Mouse (Mus musculus) forebrain, embryonic 10.5 days (tissue): Measurements from ENCODE around the gene Tfeb. TPM values are rescaled to one million over a fixed set of nuclear protein-coding genes. Genes with fewer than 3 reads are reported as not detected.

Source experiments
- DNase-seq: peaks from one replicate; pipeline ENCODE4 v3.0.0-alpha.2; 2017; ENCODE audit warnings: low spot score; ENCODE audit errors: extremely low spot score
- H3K27ac ChIP-seq: fragments of 300-500 bp; sonication (generic); 2 replicates; pipeline ENCODE4 v1.5.1; 2016; ENCODE audit warnings: mild to moderate bottlenecking
- H3K27me3 ChIP-seq: fragments of 300-500 bp; sonication (generic); 2 replicates; pipeline ENCODE4 v1.6.1; 2016; ENCODE audit warnings: mild to moderate bottlenecking; ENCODE audit not compliant: poor library complexity, severe bottlenecking
- H3K36me3 ChIP-seq: fragments of 300-500 bp; sonication (generic); replicated peaks from 2 replicates; pipeline ENCODE4 v1.6.1; 2016; ENCODE audit warnings: mild to moderate bottlenecking, moderate library complexity
- H3K4me1 ChIP-seq: fragments of 300-500 bp; sonication (generic); 2 replicates; pipeline ENCODE4 v1.6.1; 2016
- H3K4me3 ChIP-seq: fragments of 300-500 bp; sonication (generic); 2 replicates; pipeline ENCODE4 v1.5.1; 2016; ENCODE audit warnings: mild to moderate bottlenecking, moderate library complexity
- H3K9me3 ChIP-seq: fragments of 300-500 bp; sonication (generic); 2 replicates; pipeline ENCODE4 v1.6.1; 2016; ENCODE audit warnings: mild to moderate bottlenecking, moderate library complexity
- WGBS: fragments of 180-500 bp; shearing (Covaris S2); methylation state at CpG from one replicate; pipeline ENCODE4 v1.1.7; 2016; 5-methylcytosine and 5-hydroxymethylcytosine counted together
- polyA plus RNA-seq: library from polyadenylated mRNA; unstranded; fragments of >200 nt; fragmentation: Nextera tagmentation; extraction: Ambion mirVana; gene quantifications from 2 replicates; pipeline ENCODE4 v1.2.1, GENCODE M21; 2016

Tfeb gene
- polyA plus RNA-seq, result 1.9 and 2.2 TPM in 2 replicates

DNA sequence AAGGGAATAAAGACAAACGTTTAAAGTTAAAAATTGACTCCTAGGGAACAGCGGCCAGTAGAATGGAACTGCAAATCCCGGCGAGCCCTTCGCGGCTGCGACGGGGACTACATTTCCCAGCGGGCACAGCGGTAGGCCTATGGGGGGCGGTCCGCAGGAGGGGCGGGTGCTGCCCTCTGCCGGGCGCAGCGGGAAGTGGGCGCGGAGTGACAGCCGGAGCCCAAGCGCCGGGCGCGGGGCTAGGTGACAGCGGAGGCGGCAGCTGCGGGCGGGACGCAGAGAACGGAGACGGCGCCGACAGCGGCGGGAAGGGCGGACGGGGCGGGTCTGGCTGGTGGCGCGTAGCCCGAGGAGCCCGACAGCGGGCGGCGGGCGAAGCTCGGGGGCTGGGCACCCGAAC is at the start of gene Tfeb:
Gene Tfeb (plus strand): TSS at position 175 of the 400 bp plus-strand sequence.
- Histone ChIP-seq H3K36me3 (no peaks in the 10 kb centered on the region), H3K4me1 (peaks cover 34% of the 10 kb centered on the region), H3K4me3 (peak within 1 kb of the TSS; percentile 68), H3K9me3 (no peaks in the 10 kb centered on the region), H3K27me3 (peaks cover 64% of the 10 kb centered on the region), H3K27ac (peak within 1 kb of the TSS; percentile 71)
- WGBS, result under 1% methylated on average over 47 of the region's 47 CpGs
- peak; percentile 90 for DNase-seq

DNA sequence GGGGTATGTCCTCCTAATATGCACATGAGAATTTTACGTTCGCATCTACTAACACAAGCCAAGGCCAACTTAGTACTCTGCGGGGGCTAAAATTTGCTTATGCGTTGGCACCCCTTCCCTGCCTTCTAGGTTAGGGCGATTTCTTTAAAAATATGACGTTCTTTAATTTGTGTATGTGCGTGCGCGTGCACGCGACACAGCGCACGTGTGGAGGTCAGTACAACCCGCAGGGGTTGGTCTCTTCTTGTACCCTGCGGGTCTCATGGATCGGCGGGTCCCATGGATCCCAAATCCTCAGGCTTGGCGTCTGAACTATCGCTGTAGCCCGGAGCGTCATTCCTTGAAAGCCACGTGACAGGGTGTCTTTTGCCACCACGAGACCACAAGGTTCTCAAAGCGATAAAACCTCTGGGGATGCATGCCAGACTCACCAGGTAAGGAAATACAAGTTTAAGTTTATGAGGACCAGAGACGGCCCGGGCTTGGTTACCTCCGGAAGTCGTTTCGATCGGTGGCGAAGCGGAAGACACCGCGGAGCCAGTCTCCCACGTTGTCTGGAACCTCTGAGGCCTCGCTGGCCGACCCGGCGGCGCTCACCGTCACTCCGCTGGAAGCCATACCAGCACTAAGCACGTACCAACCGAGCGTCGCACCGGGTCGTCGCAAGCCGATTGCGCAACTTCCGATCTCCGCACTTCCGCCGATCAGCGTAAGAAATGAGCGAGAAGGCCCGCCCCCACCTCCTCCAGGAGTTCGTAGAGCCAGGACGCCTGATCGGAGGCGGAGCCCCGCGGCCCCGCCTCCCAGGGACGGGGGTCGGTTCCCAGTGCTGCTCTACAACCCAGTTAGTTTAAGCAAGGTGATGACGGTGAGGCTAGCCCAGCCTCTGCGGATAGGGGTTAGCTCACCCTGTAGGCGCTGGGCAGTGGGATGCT is 49.2 kb upstream of the Tfeb start:
- H3K27ac ChIP-seq, result peak overlapping the region; percentile 92
- no peaks in the 10 kb centered on the region for H3K9me3 ChIP-seq
- peaks cover 34% of the 10 kb centered on the region for H3K4me1 ChIP-seq
- DNase-seq, result peak; percentile 93
- WGBS, result under 1% methylated on average over 70 of the region's 70 CpGs
- peaks cover 39% of the 10 kb centered on the region for H3K36me3 ChIP-seq
- H3K4me3 ChIP-seq, result peak overlapping the region; percentile 87
- peaks cover 36% of the 10 kb centered on the region for H3K27me3 ChIP-seq

DNA sequence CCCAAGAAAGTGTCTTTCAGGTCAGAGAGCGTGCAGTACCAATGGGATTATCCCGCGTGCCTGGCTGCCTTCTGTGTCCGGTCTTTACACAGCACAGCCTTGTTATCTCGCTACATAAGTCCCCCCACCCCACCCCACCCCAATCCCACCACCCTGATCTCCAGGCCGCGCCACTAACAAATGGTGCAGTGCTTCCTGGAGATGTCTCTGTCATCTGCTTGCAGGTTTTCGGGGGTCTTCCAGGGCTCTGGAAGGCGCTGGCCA is 48.6 kb upstream of the Tfeb start, which contains the start of gene Tomm6:
Gene Tomm6 (minus strand): TSS at position 43 of the 264 bp plus-strand sequence.
- under 1% methylated on average over 9 of the region's 9 CpGs for WGBS
- peaks cover 35% of the 10 kb centered on the region for H3K4me1 ChIP-seq

DNA sequence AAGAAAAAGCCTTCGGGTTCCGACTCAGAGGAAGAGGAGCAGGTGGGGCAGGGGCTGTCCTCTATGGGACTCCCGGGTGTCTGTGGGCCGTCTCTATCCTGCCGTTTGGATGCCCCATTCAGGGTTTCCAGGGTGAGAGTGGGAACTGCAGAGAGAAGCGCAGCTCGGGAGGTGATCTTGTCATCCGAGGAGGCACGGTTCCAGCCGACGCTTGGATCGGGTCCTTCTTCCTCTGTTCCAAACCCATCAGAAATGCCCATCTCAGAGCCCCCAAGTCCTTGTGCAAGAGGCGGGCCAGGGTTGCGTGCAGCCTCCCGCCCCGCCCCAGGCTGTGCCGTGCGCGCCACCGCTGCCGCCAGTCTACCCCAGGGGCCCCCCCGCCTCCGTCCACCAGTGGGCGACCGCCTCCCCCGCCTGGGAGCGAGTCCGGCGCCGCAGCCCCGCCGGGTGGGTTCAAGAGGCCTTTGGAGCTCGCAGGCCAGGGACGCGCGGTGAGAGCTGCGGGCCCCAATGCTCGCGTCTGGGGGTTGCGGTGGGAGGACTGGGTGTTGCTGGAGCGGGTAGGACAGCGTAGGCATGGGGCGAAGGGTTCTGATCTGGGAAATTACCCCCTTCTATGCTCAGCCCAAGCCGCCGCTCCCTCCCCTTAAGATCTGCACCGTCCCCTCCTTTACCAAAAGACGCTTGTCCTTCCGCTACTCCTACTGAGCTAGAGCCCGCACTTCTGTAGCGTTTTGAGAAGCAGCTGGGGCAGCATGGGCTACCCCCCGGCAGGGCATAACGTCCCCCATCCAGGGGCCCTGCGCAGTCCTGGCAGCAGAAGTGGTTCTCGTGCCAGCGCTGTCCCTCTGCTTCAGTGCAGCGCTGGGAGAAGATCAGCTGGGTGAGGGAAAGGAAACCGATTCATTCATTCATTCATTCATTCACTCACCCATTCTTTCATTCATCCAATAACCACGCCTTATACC is 47.9 kb upstream of the Tfeb start, which contains the start of gene Frs3:
Gene Frs3 (plus strand): TSS at position 423 of the 968 bp plus-strand sequence.
- H3K4me3 ChIP-seq, result peak within 1 kb of the TSS; percentile 87
- H3K4me1 ChIP-seq, result peaks cover 41% of the 10 kb centered on the region
- H3K27me3 ChIP-seq, result peaks cover 48% of the 10 kb centered on the region
- H3K36me3 ChIP-seq, result peaks cover 26% of the 10 kb centered on the region
- DNase-seq, result peak; percentile 69
- H3K9me3 ChIP-seq, result no peaks in the 10 kb centered on the region
- peak within 1 kb of the TSS; percentile 92 for H3K27ac ChIP-seq
- under 1% methylated on average over 58 of the region's 58 CpGs for WGBS

More for the DNA sequence above, 48.6 kb upstream of the Tfeb start, which contains the start of gene Tomm6:
- Histone ChIP-seq H3K27me3 (peaks cover 42% of the 10 kb centered on the region), H3K27ac (peak within 1 kb of the TSS; percentile 92), H3K4me3 (peak within 1 kb of the TSS; percentile 87), H3K36me3 (peaks cover 33% of the 10 kb centered on the region), H3K9me3 (no peaks in the 10 kb centered on the region)
- DNase-seq, result no peak

GRCm38 (mm10) chr17:47689894-47690293 is 46.9 kb upstream of the Tfeb start:
- no peaks in the 10 kb centered on the region for H3K9me3 ChIP-seq
- H3K27ac ChIP-seq, result no peak overlapping the region
- peaks cover 16% of the 10 kb centered on the region for H3K36me3 ChIP-seq
- no peak for DNase-seq
- H3K27me3 ChIP-seq, result peaks cover 49% of the 10 kb centered on the region
- peak overlapping the region; percentile 87; the same call in 1 of the 2 replicates for H3K4me3 ChIP-seq
- H3K4me1 ChIP-seq, result peaks cover 49% of the 10 kb centered on the region
- WGBS, result 87% methylated on average over 8 of the region's 8 CpGs

DNA sequence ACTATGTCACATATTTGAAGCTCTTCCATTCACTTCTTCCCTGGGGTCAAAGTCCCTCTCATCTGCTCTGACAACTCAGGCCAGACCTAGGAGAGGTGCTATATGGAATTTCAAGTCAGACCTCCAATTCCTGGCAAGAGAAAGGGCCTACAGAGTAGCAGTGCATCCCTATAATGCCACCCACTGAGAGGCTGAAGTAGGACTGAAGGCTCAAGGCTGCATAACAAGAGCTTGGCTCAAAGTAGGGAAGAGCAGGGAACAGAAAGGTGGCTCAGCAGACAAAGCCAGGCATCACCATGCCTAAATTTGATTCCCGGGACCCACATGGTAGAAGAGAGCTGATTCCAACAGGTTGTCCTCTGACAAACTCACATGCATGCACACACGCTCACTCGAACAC is 45.2 kb upstream of the Tfeb start:
- Histone ChIP-seq H3K9me3 (no peaks in the 10 kb centered on the region), H3K4me3 (no peak overlapping the region), H3K4me1 (peaks cover 49% of the 10 kb centered on the region), H3K36me3 (no peaks in the 10 kb centered on the region), H3K27me3 (peaks cover 60% of the 10 kb centered on the region), H3K27ac (no peak overlapping the region)
- no peak for DNase-seq
- 96% methylated on average over 3 of the region's 3 CpGs for WGBS

DNA sequence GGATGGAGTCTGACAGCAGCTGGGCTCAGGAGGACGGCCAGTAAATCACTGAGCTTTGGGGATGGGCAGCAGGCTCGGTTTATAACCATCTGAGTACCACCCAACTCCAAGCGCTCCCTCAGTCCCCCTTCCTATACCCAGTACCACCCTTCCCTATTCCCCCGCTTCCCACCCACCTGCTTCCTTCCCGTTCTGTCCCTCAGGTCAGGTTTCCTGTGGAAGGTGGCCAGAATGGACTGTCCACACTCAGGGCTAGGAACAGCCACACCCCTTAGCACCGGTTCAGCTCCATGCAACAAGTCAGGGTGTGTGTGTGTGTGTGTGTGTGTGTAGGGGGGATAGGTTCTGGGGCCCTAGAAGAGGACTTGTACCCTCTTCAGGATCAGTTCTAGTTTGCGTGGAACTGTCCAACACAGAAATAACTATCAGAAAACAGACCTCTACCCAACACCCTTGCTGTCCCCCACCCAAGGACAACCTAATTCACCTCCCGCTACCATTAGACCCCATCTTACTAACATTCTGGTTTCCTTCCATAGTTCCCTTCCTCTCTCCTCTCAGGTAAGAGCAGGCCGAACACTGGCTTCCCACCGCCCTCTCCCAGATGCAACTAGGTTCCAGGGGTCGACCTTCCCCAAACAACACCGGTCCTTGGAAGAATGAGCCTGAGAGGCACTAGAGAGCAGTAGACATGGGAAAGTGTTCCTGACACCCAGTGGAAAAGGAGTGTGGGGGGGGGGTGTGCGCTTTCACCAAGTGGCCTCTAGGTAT is 43.0 kb upstream of the Tfeb start:
- H3K27ac ChIP-seq, result peak overlapping the region; percentile 91
- peaks cover 69% of the 10 kb centered on the region for H3K27me3 ChIP-seq

DNA sequence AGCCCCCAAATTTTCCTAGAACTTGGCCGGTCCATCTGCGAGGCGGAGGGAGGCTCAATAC is 42.6 kb upstream of the Tfeb start, which contains the start of gene Gm21981:
Gene Gm21981 (minus strand): TSS at position 14 of the 61 bp plus-strand sequence.
- Histone ChIP-seq H3K4me1 (peaks cover 31% of the 10 kb centered on the region), H3K27me3 (peaks cover 67% of the 10 kb centered on the region), H3K9me3 (no peaks in the 10 kb centered on the region), H3K27ac (peak within 1 kb of the TSS; percentile 91), H3K4me3 (peak within 1 kb of the TSS; percentile 78), H3K36me3 (peaks cover 15% of the 10 kb centered on the region)
- DNase-seq, result no peak
- 0% methylated on average over 3 of the region's 3 CpGs for WGBS

More for the DNA sequence above, 43.0 kb upstream of the Tfeb start:
- peaks cover 35% of the 10 kb centered on the region for H3K4me1 ChIP-seq
- H3K9me3 ChIP-seq, result no peaks in the 10 kb centered on the region
- H3K36me3 ChIP-seq, result peaks cover 11% of the 10 kb centered on the region
- DNase-seq, result no peak
- 37% methylated on average over 13 of the region's 13 CpGs for WGBS
- H3K4me3 ChIP-seq, result peak overlapping the region; percentile 78

DNA sequence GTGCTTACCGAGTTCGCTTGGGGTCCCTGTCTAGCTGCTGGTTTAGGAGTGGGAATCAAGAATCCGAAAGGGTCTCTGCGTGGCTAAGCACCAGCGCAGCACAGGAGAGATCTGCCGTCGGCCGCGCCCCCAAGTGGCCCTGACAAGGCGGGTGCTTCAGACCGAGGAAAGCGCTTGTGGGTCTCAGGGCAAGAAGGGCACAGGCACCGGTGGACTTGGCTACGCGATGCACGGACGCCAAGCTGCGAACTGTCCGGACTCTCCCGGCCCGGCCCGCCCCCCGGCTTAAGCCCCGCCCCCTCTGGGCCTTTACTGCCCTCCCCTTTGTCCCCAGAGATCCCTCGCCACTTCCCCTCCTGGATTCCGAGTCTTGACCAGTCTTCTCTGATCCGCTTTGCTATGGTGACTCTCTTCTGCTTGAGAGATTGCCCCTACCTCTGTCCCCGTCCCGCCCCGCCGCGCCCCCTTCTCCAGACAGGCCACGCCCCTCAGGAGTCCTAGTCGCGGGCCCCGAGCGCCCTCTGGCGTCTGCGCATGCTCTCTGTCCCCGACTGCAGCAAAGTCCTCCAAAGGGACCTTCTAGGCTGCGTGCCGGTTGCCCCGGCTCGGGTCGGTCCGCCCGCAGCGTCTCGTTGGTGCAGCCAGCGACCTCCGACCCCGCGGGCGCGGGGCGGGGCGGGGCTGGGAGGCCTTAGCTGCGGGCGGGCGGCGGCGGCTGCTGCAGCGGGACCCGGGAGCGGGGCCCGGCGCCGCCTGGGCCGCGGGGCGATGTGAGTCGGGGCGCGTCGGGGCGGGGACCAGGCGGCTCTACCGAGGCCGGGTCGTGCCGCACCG is 42.1 kb upstream of the Tfeb start, which contains the start of gene Prickle4:
Gene Prickle4 (minus strand): TSS at position 234 of the 834 bp plus-strand sequence.
- Histone ChIP-seq H3K27me3 (peaks cover 63% of the 10 kb centered on the region), H3K4me3 (peak within 1 kb of the TSS; percentile 78), H3K9me3 (no peaks in the 10 kb centered on the region), H3K36me3 (peaks cover 19% of the 10 kb centered on the region), H3K4me1 (peaks cover 26% of the 10 kb centered on the region), H3K27ac (peak within 1 kb of the TSS; percentile 91)
- DNase-seq, result peak; percentile 98
- WGBS, result under 1% methylated on average over 82 of the region's 82 CpGs

DNA sequence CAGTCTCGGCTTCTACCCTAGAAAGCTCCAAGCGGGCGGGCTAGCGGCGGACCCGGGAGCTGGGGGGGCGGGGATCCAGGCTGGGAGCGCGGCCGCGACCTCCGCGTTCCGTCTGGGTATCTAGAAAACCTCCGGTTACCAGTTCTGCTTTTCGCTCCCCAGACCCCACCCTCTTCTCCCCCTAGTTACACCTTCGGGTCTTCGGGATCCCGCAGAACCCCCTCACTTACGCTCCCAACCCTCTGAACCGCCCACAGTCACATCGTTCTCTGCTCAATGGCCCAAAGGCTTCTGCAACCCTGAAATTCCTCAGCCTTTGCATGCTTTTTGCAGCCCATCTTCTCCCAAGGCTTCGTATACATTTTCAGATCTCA is 41.5 kb upstream of the Tfeb start:
- Histone ChIP-seq H3K9me3 (no peaks in the 10 kb centered on the region), H3K4me3 (peak overlapping the region; percentile 78), H3K4me1 (peaks cover 22% of the 10 kb centered on the region), H3K36me3 (peaks cover 25% of the 10 kb centered on the region), H3K27me3 (peaks cover 57% of the 10 kb centered on the region), H3K27ac (peak overlapping the region; percentile 91)
- under 1% methylated on average over 23 of the region's 23 CpGs for WGBS
- no peak for DNase-seq

DNA sequence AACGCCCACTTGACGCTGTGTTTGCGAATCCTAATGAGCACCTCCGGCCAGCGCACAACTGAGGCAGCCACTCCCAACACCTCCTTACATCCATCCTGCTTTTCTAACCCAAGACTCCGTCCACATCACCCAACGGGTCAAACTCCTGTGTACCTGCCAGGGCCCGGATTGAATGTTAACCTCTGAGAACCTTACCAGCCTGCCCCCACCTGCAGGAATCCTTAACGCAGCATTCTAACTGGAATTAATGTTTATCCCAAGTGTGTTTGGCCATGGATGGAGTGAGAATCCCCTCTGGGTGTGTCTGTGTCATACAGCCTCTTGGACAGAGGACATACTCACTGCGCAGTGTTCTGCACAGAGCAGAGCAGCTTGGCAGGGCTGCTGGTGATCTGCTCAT is 38.7 kb upstream of the Tfeb start:
- Histone ChIP-seq H3K27me3 (peaks cover 50% of the 10 kb centered on the region), H3K4me1 (peaks cover 30% of the 10 kb centered on the region), H3K36me3 (peaks cover 51% of the 10 kb centered on the region), H3K4me3 (no peak overlapping the region), H3K27ac (no peak overlapping the region), H3K9me3 (no peaks in the 10 kb centered on the region)
- WGBS, result 87% methylated on average over 10 of the region's 10 CpGs
- no peak for DNase-seq
